Mouse (Mus musculus) frontal cortex, adult (tissue): ENCODE measurements around the gene Lamb3.
A peak's percentile ranks its signal among the peaks of the same experiment; 100 is the strongest.

ENCODE experiments used
- ATAC-seq: cut with Nextera tagmentation; 2 replicates; pipeline ENCODE4 v1.9.2; 2017; ENCODE audit warnings: mild to moderate bottlenecking, moderate library complexity, mixed read lengths; ENCODE audit not compliant: low TSS enrichment

The Lamb3 gene

DNA sequence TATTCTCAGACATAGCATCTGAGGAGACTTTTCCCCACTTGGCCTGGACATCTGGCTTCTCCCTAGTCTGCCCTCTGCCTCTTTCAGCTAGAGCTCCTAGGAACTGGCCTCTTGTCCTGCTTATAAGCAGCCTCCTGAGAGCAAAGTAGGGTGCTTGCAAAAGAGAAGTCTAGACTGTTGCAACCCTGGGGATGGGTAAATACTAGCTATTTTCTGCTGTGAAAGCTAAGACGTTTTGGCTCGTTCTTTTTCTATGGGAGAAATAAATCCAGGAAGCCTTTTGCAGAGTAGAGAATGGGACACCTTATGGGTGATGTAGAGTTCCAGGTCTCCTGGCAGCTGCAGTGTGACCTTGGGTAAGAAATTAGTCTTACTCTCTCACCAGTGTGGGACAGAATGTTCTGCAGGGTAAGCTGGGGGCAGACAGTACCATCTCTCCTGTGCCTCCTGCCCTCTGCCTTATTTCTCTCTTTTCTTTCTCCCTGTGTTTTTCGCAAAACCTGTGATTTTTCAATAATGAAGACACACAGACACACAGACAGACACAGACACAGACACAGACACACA lies 103.1 kb downstream of the Lamb3 start:
- no peak for ATAC-seq

DNA sequence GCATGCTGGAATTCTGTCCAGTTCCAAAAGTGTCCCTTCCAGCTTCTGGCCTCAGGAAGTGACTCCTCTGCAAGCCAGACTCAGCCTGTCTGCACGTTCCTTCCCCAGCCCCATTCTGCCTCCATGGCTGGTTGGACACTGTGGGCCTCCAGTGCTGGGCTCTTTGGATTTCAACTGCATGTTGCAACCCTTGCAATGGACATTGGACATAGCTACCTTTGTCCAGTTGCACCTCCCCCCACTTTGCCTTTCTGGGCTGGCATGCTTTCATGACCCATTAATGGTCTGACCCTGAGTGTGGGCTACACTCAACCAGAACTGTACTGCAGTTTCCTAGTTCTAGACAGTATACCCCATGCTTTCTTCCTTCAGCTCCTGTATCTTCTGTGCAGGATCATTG lies 104.1 kb downstream of the Lamb3 start:
- ATAC-seq: no peak

DNA sequence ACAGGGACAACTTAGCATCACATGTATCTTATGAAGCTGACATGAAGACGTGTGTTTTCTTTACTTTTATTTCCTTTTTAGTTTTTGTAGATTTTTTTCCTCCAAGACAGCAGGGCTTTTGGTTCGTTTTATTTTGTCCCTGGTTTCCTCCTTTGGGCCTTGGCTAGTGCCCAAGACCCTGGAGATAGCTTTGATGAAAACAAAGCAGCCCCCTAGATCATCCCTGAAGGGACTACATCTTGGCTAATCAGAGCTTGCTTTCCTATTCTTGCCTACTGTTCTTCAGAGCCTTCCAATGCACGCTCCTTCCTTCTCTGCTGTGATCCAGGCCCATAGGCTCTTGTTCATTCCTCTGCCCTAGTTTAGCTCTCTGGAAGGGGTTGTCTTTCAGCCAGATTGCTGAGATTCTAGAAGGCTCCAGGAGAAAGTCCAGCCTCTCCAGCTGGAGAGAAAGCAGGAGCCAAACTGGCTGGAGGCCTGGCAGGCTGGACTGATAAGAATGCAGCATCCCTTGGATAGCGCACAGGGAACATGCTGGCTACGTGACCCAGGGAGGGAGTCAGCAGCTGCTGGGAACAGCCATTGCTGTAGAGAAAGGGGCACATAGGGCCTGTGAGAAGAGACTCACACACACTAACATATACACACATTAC lies 108.3 kb downstream of the Lamb3 start:
- peak; percentile 72 for ATAC-seq

DNA sequence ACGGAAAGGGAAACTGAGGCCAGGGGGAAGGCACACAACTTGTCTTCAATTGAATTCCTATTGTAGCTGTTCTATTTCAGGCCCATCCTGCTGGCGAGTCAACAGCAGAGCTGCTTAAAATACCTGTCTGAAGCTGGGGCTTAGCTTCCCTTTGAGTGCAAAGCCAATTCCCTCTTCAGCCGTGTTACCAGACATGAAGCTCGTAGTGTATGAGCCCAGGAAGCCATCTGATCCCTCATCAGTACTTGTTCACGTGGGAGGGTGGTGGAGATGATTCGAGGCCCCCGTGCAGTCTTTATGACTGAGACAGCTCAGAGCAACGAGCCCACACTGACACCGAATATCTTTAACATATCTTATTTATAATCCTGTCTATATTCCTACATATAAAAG lies 108.9 kb downstream of the Lamb3 start:
- peak; percentile 45 for ATAC-seq

DNA sequence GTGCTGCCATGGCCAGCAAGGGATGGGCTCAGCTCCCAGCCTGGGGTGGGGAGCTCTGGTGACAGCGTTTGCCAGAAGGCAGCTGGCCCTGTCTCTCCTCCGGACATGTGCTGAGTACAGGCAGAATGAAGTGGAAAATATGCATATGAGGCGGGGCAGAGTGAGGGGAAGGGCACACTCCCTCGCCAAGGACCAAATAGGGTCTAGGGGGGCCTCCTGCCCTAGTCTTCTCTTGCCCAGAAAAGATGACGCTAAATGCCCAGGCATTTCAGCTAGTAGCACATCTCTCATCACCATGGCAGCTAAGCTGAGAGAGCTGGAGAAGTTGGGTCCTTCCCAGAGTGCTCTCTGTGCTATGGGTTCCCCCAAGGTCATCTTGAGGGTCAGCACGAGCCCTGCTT lies 109.7 kb downstream of the Lamb3 start:
- peak; percentile 35 for ATAC-seq

DNA sequence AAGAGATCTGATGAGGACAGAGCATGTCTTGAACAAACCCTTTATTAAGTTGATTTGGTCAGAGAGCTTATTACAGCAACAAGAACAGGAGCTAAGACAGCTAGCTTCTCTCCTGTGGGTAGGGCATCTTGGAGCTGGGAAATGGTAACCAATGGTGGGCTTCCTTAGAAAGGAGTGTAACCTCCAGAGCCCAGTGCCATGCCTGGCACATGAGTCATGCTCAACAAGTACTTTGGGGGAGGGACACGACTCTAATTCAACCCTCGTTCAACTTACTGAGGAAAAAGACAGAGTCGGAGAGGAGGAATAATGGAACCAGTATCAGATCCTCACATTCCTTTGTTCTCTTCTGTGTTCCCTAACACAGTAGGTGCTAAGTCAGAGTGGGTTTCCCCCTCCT lies 112.2 kb downstream of the Lamb3 start:
- ATAC-seq: no peak

DNA sequence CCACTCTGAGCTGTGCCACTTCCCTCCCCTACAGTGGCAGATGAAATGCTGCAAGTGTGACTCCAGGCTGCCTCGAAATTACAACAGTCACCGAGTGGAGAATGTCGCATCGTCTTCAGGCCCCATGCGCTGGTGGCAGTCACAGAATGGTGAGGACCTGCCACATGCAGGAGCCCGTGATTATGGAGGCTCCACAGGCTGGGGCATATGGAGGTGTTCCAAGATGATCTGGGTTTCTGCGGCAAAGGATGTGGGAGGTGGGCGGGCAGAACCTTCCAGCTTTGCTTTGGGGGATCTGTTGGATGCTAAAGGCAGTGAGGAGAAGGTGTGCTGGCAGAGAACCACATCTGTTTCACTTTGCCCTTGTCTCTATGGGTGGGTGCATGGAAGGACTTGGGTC lies 112.9 kb downstream of the Lamb3 start:
- 0 out of 2 replicates have a peak, but pooled peaks have one; percentile 2 for ATAC-seq

DNA sequence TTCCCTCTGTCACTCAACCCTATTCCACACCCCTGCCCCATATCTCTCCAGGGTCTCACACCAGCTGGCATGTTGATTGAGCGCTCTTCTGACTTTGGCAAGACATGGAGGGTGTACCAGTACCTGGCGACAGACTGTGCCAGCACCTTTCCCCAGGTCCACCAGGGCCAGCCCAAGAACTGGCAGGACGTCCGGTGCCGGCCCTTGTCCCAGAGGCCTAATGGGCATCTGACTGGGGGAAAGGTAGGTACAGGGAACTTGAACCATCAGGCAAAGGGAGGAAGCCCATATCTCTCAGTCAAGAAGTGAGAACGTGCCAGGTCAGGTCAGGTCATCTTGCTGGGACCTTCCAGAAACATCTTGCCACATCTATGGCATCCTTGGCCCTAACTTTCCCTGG lies 116.2 kb downstream of the Lamb3 start:
- no peak for ATAC-seq

DNA sequence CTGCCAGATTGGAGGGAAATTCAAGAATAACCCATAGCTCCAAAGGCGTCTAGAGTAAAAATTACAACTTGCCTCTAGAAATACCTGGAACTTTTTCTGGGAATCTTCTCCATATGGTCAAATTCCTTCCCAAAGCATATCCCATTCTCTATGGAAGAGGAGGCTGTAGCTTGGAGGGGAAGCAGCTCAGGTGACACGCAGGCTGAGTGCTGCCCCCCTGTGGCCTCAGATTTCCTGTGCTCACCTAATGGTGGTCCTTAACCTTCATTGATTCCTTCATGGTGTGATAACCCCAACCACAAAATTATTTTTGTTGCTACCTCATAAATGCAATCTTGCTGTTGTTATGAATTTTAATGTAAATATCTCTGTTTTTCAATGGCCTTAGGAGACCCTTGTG lies 116.7 kb downstream of the Lamb3 start:
- peak; percentile 60 for ATAC-seq

DNA sequence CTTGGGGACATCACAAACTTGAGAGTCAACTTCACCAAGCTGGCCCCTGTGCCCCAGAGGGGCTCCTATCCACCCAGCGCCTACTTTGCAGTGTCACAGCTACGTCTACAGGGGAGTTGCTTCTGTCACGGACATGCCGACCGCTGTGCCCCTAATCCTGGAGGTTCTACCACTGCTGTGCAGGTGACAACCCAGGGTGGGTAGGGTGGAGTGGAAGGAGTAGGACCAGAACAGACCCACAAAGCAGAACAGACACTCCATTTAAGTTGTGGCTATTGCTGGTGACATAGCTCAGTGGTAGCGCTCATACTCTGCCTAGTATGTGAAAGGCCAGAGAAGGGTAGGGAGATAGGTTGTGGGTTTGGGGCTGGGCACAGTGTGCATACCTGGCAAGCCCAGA lies 118.4 kb downstream of the Lamb3 start:
- no peak for ATAC-seq

DNA sequence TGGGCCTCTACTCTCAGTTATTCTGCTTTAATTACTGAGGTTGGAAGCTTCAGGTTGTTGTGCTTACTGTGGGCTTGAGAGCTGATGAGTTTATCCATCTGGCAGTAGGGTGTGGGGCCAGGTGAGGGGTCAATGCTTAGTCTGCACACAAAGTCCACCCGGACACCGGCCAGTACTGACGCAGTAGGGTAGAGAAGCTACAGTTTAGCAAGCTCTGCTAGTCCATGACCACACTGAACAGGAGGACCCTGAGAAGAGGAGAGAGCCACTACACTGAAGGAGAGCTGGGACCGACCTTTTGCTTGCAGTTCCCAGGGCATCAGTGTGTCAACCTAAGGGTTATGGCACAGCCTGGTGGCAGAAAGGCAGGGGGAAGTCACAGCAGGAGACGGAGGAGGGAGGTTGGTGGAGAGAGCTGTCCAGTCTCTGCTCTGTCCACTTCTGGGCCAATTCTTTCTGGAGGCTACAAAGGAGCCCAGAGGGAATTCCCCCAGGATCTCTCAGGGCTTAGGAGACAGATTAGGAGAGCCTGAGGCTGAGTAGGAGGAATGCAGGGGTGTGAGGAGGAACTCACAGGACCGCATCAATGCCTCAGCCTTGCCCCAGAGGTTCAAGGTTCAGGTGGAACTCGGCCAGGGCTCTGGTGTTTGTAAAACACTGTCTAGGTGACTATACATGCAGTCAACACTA lies 119.1 kb downstream of the Lamb3 start:
- no peak for ATAC-seq

DNA sequence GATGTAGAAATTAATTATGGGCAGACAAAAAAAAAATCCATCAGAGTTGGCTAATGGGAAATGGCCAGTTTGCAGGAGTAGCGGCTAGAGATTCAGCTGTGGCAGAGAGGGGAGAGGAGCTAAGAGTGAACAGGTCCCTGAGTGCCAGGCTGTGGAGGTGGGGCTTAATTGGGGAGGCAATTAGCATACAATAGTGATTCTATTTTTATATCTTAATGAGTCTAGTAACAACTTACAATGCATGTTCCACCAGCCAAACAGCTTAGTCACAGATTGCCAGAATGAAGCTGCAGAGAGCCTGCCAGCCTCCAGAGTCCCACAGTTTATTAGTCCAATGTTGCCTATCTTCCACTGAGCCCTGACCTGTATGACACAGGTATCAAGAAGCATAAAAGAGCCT lies 119.7 kb downstream of the Lamb3 start:
- no peak for ATAC-seq

DNA sequence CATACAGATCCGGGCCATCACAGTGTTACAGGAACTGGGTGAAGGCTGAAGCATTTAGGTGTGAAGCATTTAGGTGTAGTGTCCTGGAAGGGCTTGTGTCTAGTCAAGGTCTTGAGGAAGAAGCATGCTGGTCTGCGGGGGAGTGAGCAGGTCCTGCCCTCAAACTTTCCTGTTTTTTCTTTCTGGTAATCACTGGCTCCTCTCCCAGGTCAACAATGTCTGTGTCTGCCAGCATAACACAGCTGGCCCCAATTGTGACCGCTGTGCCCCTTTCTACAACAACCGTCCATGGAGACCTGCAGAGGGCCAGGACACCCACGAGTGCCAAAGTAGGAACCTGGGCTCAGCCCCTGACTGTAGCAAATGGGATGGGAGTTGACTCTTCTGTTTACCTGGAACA lies 120.2 kb downstream of the Lamb3 start:
- no peak for ATAC-seq

DNA sequence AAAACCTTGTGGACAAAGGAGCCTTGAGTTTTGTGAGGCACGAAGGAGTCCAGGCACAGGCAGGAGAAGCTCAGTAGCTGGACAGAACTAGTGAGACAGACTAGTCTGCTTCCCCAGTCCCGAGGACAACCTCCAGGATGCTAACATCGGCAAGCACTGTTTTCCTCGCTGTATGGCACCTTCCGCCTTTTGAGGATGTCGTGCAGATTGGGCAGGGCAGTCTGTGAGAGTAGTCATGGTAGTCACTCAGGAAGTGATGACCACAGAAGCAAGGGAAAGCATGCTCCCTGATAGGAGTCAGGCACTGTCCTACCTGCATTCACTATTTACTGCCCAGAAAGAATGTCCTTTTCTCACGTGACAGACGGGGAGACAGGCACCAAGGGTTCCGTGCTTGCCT lies 122.1 kb downstream of the Lamb3 start:
- ATAC-seq: no peak

DNA sequence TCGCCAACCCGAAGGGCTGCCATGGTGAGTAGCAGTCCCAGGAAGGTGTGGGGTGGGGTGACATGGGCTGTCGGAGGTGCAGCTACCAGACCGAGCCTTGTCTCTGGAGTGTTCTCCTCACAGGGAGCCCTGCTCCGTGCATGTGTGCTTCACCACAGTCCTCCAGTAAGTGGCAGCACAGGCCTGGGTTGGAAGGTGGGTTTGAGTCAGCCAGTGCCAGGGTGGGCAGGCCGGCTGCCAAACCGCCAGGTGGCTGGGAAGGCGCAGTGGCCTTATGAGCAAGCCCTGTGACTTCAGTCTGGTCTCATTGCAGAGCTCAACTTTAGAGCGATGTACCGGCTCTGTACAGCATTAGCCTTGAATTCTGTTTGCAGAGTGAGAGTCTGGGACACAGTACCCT lies 122.7 kb downstream of the Lamb3 start:
- ATAC-seq: peak; percentile 63

DNA sequence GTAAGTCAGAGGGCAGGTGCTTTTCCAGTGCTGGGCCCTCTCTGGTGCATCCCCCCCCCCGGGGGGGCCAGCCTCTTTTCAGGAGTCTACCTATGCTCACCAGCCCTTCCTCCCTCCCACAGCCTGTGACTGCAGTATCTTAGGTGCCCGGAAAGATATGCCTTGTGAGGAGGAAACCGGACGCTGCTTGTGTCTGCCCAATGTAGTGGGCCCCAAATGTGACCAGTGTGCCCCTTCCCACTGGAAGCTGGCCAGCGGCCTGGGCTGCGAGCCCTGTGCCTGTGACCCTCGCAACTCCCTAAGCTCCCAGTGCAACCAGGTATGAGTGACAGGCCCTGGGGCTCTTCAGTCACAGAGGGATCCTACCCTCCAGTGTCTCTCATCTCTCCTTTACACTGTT lies 123.1 kb downstream of the Lamb3 start:
- ATAC-seq: no peak

DNA sequence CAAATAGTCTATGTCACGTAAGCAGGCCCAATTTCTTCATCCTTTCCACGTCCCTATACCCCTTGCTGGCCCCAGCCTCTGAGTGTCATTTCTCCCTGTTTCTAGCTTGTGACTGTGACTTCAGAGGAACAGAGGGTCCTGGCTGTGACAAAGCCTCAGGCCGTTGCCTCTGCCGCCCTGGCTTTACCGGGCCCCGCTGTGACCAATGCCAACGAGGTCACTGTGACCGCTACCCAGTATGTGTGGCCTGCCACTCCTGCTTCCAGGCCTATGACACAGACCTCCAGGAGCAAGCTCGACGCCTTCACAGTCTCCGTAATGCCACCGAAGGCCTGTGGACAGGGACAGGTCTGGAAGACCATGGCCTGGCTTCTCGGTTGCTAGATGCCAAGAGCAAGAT lies 124.5 kb downstream of the Lamb3 start:
- ATAC-seq: no peak

DNA sequence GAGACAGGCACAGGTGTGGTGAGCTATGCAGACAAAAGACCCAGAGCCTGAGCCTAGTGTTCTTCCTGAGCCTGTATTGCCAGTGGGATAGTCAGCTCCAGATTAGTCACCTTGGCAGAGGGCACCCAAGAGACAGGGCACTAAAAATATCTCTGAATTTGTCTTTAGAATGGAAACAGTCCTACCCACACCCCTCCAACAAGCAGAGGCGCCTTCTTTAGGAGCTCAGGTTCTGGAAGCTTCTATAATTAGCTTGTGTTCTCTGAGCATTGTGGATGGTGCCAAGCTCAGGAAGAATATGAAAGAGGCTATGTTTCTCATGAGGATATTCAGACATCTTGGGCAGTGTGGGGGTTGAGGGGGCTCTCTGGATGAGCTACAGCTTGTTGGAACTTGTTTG lies 125.2 kb downstream of the Lamb3 start:
- peak; percentile 65 for ATAC-seq

DNA sequence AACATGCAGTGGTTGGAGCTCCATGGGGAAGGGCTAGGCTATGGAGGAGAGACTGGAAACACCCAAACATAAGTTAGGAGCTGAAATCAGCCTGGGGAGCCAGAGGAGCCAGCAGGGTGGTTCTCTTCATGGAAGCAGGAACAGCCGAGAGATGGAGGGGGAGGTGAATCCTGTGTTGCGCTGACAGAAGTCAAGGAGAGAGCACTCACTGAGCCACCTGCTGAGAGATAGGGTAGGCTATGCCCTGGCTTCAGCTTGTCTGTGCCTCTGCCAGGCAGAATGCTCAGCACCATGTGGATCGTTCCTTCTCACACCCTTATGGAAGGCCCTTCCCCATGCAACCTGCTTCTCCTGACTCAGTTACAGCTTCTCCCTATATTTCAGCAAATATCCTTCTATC lies 126.3 kb downstream of the Lamb3 start:
- ATAC-seq: no peak

DNA sequence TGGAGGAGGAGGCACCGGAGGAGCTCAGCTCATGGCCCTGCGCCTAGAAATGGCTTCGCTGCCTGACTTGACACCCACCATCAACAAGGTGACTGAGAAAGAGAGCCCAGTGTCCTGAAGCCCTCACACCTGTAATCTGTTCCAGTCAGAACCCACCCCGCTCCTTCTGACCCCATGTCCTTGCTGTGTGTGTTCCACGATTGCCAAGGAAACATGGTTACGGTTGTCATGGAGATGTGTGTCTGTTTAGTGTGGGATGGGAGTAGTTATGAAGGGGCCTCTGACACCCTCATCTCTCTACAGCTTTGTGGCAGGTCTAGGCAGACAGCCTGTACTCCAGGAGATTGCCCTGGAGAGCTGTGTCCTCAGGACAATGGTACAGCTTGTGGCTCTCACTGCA lies 127.0 kb downstream of the Lamb3 start:
- ATAC-seq: no peak

DNA sequence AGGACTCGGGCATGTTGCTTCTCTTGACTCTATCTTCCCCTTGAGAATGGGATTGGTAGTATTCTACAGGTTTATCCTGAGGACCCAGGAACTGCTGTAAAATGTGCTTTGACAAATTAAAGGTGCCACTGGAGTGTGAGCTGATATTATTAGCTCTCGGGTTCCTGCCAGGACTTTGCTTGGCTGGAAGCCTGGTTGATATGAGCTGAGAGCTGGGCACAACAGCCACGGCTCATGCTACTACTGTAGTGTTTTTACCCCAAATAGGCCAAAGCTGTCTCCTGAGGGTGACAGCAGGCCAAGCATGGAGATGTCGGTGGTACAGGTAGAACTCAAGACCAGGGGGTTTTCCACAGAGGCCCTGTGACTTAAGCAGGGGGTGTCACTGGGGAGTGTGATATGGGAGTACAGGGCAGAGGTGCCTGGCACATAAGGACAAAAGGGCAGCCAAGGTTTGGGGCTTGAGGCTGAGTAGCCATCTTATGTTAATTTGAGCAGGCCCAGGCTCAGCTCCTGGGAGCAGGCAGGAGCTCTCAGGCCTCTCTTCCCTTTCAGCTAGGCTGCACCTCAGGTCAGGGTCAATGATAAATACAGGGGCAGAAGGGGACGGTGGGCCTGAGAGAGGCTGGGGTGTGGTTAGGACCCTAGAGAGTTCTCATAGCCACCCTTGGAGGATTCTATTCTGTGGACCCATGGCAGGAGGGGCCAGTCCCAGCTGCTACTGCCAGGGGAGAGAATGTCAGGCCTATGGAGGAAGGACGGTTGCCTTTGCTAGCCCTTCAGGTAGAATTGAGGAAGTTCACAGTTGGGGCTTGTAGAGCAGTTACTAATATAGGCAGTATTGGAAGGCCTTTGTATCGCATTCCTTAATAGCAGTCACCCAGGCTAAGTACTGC lies 128.9 kb downstream of the Lamb3 start:
- no peak for ATAC-seq

DNA sequence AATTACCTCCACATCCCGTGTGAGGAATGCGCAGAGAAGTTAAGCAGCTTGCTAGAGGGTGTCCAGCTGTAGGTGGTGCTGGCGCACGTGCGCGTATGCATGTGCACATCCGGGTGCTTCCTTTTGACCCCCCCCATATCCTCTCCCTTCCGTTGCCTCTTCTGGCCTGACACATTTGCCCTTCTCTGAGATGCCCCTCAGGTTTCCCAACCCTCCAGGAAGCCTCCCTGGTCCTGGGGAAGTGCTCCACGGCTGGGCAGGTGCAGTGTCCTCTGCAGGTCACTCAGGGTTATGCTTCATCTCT lies 129.5 kb downstream of the Lamb3 start:
- ATAC-seq: no peak
